Mouse (Mus musculus): Measurements from ENCODE around the gene Hpd. TPM values are rescaled to one million over a fixed set of nuclear protein-coding genes. Genes with fewer than 3 reads are reported as not detected.
A peak's percentile ranks its signal among the peaks of the same experiment; 100 is the strongest.

The Hpd gene
- total RNA-seq, 4 experiments from 2014 or later, result 1.2 to 1.5 (median 1.3) TPM; not detected in 1

DNA sequence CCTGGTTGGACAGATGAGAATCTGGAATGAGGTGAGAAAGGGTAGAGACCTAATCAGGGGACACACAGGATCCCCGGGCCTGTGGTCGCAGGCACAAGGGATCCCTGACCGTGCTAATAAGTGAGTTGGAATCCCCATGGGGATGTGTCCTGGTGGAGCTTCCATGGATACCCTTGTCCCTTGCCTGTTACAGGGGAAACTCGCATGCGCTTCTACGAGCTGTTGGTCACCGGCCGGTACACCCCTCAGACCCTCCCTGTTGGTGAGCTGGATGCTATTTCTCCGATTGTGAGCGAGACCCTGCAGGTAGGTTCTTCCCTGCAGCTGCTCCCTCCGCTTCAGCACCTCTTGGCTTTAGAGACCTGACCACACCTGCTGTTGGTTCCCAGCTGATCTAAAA lies 36.2 kb downstream of the Hpd start:
- DNase-seq, result no peak

- DNase-seq, result no peak
These were observed 37.6 kb downstream of the Hpd start for GRCm38 (mm10) chr5:123144746-123145590.

- DNase-seq, result no peak
These were observed 38.4 kb downstream of the Hpd start for GRCm38 (mm10) chr5:123143971-123144745.

DNA sequence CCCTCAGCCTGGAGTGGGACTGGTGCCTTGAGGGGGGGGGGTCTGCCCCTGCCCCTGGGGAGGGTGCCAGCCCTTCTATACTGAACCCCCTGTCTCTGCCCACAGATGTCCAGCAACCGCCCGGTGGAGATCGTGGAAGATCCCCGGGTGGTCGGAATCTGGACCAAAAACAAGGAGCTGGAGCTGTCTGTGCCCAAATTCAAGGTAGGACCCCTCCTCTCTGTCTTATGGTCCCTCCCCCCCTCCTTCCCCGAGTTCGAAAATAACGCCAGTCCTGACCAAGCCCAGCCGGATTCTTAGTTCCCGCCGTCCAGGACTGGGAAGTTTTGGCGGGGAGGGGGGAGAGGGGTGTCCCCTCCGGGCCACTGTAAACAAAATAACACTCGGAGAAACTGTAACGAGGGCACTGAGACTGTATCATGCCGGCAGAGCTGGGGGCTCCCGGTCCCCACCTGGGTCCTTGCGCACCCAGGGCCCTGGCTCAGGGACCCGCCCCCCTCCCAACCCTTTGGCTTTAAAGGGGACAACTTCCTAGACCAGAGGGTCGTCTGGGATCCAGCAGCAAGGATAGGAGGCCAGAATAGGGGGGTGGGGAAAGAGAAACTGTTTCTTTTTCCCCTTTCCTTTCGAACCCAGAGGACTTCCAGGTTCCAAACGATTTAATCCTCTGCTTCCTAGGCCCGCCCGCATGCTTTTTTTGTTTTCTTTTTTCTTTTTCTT lies 39.1 kb downstream of the Hpd start:
- DNase-seq, result no peak

GRCm38 (mm10) chr5:123142161-123143157 lies 40.1 kb downstream of the Hpd start, which contains the start of gene Setd1b:
TSS of gene Setd1b (plus strand) at chr5:123142193.
- no peak for DNase-seq

- DNase-seq, result no peak
These were observed 40.9 kb downstream of the Hpd start for GRCm38 (mm10) chr5:123141555-123142160.

GRCm38 (mm10) chr5:123140694-123141554 lies 41.6 kb downstream of the Hpd start:
- peak; percentile 91 for DNase-seq

- no peak for DNase-seq
These were observed 42.6 kb downstream of the Hpd start for GRCm38 (mm10) chr5:123139722-123140627.

GRCm38 (mm10) chr5:123138953-123139721 lies 43.4 kb downstream of the Hpd start:
- peak; percentile 86 for DNase-seq

DNA sequence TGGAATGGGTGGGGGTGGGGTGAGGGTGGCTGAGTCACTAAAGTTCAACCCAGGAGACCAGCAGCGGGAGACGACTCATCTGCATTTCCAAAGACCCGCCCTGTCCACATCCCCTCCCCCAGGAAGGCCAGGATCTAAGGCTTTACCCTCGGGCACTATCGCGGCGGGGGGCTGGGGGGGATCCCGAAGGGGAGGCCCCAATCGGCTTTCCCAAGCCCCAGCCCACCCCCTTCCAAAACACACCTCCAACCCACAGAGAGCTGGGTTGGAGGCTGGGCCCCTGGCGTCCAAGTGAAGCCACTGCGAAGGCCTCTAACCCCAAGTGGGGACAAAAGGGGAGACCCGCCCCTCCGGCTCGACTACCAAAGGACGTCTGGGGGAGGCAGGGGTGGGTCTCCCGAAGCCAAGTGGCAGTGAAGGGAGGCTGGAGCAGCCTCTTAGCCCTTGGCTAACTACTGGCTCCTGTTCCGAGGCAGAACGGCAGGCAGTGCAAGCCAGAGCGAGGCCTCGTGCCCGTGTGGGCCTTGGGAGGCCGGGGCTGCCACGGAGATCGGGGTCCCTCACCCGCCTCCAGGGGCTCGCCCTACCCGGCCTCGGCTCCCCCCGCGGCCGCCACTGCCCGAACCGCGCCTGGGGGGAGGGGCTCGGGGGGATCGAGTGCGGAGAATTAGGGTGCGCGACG lies 44.2 kb downstream of the Hpd start:
- peak; percentile 82 for DNase-seq

GRCm38 (mm10) chr5:123137910-123138229 lies 44.7 kb downstream of the Hpd start:
- DNase-seq, result no peak

DNA sequence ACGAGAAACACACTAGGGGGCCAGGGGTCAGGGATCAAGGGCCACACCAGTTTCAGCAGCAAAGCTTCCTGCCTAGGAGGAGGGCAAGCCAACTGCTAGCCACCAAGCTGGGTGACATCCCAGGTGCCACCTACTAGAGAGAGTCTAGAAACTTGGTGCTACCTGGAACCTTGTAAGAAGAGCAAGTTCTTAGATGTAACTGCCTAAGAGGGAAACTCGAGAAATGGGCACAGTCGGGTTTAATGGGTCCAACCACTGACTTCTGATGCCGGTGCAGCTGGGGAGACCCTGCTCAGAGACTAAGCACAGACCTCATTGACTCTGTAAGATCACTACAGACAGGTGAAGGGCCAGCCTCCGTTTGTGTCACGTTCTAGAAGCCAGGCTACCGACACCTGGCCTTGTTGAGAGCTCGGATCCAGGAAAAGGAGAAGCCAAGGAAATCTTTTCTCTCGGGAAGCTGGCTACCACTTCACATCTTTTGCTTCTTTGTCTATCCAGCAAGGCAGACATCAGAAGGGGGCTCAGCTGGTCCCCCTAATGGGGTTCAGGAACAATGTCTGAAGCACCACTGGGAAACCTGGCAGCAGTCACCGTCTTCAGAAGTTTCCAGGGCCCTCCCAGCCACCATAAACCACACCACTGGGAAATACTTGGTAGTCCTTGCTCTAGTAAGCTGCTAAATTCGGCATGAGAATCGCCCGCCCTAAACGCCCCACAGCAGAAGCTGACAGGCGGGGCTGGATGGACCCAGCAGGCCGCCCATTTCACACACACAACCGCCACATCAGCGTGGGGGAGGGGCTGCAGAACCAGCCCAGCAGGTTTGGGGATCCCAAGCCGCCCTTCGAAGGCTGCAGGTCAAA lies 45.2 kb downstream of the Hpd start:
- peak; percentile 85 for DNase-seq

GRCm38 (mm10) chr5:123136361-123137043 lies 46.0 kb downstream of the Hpd start:
- DNase-seq, result peak; percentile 93

DNA sequence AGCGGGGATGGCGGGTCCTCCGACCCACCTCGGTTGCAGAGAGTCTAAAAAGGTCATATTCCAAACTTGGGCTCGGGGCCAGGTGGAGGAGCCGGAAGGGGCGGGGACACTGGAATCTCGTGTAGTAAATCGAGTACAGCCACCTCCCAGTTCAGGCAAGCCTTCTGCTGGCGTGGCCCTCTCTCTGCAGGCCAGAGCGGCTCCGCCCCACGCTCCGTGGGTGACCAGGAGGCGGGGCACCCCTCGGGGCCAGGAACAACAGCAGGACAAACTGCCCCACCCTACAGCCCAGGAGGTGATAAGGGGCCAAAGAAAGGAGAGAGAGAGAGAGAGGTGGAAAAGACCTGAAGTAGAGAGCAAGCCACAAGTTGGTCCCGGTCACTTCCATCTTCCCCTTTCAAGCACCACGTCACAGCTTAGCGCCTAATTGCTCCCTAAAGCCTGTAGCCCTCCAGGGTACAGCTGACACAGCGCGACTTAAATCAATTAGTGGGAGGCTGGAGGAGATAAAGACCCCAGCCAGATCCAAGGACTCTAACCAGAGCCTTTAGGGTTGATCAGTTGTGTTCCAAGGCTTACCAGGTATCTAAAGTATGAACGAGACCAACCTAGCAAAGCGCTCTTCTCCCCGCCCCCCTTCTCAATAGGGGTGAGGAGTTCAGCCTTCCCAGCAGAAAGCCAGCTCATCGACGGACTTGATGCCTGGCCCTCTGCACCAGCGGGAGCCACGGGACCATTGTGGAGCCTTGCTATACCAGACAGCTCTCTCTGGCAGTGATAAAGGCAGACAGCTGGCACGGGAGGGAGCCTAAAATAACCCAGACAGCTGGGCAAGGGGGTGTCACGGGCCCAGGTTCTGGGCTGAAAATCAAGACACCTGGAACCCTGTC lies 46.8 kb downstream of the Hpd start:
- peak; percentile 95 for DNase-seq

- no peak for DNase-seq
These were observed 47.6 kb downstream of the Hpd start for GRCm38 (mm10) chr5:123134875-123135382.

All from adrenal gland, adult 8-10 months (tissue).